Mouse (Mus musculus): ENCODE measurements around the gene Atp8b3. TPM values are rescaled to one million over a fixed set of nuclear protein-coding genes. Genes with fewer than 3 reads are reported as not detected.

Gene Atp8b3
- polyA plus RNA-seq, 1 experiment from 2014 or later = 1.5 TPM

GRCm38 (mm10) chr10:80490051-80490450 lies 48.9 kb downstream of the Atp8b3 start:
- Histone ChIP-seq H3K4me1 (peaks cover 18% of the 10 kb centered on the region), H3K4me3 (replicated peaks) (no peak overlapping the region), H3K4me2 (no peak overlapping the region), H3K27me3 (replicated peaks) (peaks cover 90% of the 10 kb centered on the region), H3K27ac (replicated peaks) (no peak overlapping the region), H3K36me3 (no peaks in the 10 kb centered on the region), H3K9me3 (replicated peaks) (no peaks in the 10 kb centered on the region), H3K9ac (replicated peaks) (no peak overlapping the region)
- WGBS = 1% methylated on average over 22 of the region's 22 CpGs
- ATAC-seq (ENCODE audit: low FRiP score) = no peak

GRCm38 (mm10) chr10:80486862-80487379 lies 52.0 kb downstream of the Atp8b3 start:
- H3K9me3 ChIP-seq (replicated peaks) = no peaks in the 10 kb centered on the region
- no peak overlapping the region for H3K27ac ChIP-seq (replicated peaks)
- H3K4me2 ChIP-seq = no peak overlapping the region
- peaks cover 13% of the 10 kb centered on the region for H3K4me1 ChIP-seq
- no peak overlapping the region for H3K9ac ChIP-seq (replicated peaks)
- no peak overlapping the region for H3K4me3 ChIP-seq (replicated peaks)
- H3K36me3 ChIP-seq = no peaks in the 10 kb centered on the region
- no peak for ATAC-seq (ENCODE audit: low FRiP score)
- peaks cover 85% of the 10 kb centered on the region for H3K27me3 ChIP-seq (replicated peaks)
- 78% methylated on average over 7 of the region's 7 CpGs for WGBS

- peaks cover 57% of the 10 kb centered on the region for H3K27me3 ChIP-seq (replicated peaks)
- H3K4me3 ChIP-seq (replicated peaks) = no peak overlapping the region
- no peak overlapping the region for H3K9ac ChIP-seq (replicated peaks)
- no peak for ATAC-seq (ENCODE audit: low FRiP score)
- no peaks in the 10 kb centered on the region for H3K9me3 ChIP-seq (replicated peaks)
- no peak overlapping the region for H3K27ac ChIP-seq (replicated peaks)
- peaks cover 10% of the 10 kb centered on the region for H3K4me1 ChIP-seq
- H3K36me3 ChIP-seq = no peaks in the 10 kb centered on the region
- 18% methylated on average over 5 of the region's 5 CpGs for WGBS
- no peak overlapping the region for H3K4me2 ChIP-seq
Measured at GRCm38 (mm10) chr10:80481002-80481401, 57.9 kb downstream of the Atp8b3 start.

- no peak overlapping the region for H3K9ac ChIP-seq (replicated peaks)
- H3K4me1 ChIP-seq = peaks cover 19% of the 10 kb centered on the region
- H3K36me3 ChIP-seq = no peaks in the 10 kb centered on the region
- H3K4me2 ChIP-seq = no peak overlapping the region
- 83% methylated on average over 5 of the region's 5 CpGs for WGBS
- no peaks in the 10 kb centered on the region for H3K9me3 ChIP-seq (replicated peaks)
- peaks cover 38% of the 10 kb centered on the region for H3K27me3 ChIP-seq (replicated peaks)
- no peak overlapping the region for H3K27ac ChIP-seq (replicated peaks)
- ATAC-seq (ENCODE audit: low FRiP score) = no peak
- H3K4me3 ChIP-seq (replicated peaks) = no peak overlapping the region
Measured at GRCm38 (mm10) chr10:80478531-80478930, 60.4 kb downstream of the Atp8b3 start.

- H3K9me3 ChIP-seq (replicated peaks) = no peaks in the 10 kb centered on the region
- WGBS = 1% methylated on average over 57 of the region's 58 CpGs
- ATAC-seq (ENCODE audit: low FRiP score) = peak; percentile 94
- H3K9ac ChIP-seq (replicated peaks) = peak overlapping the region; percentile 60
- peaks cover 16% of the 10 kb centered on the region for H3K4me1 ChIP-seq
- peaks cover 37% of the 10 kb centered on the region for H3K27me3 ChIP-seq (replicated peaks)
- H3K4me2 ChIP-seq = peak overlapping the region; percentile 82
- H3K36me3 ChIP-seq = no peaks in the 10 kb centered on the region
- peak overlapping the region; percentile 63 for H3K4me3 ChIP-seq (replicated peaks)
- peak overlapping the region; percentile 84 for H3K27ac ChIP-seq (replicated peaks)
Measured at GRCm38 (mm10) chr10:80475290-80475959, 63.5 kb downstream of the Atp8b3 start.

Other genes with a start within 250 kb of the Atp8b3 start
- 544 and 638 TPM in 2 replicates for gene Rps15, start 246.7 kb downstream of the Atp8b3 start, polyA plus RNA-seq (2015; fragmentation: Nextera tagmentation; extraction: Ambion mirVana)
- gene Apc2, start 243.1 kb downstream of the Atp8b3 start, polyA plus RNA-seq (2015; fragmentation: Nextera tagmentation; extraction: Ambion mirVana) = 122 and 144 TPM in 2 replicates
- 26.9 and 36.6 TPM in 2 replicates for gene 2310011J03Rik, start 218.6 kb downstream of the Atp8b3 start, polyA plus RNA-seq (2015; fragmentation: Nextera tagmentation; extraction: Ambion mirVana)
- gene Pcsk4, start 209.6 kb downstream of the Atp8b3 start, polyA plus RNA-seq (2015; fragmentation: Nextera tagmentation; extraction: Ambion mirVana) = 5.6 and 8.2 TPM in 2 replicates
- 4.3 and 7.3 TPM in 2 replicates for gene Reep6, start 209.2 kb downstream of the Atp8b3 start, polyA plus RNA-seq (2015; fragmentation: Nextera tagmentation; extraction: Ambion mirVana)
- 1.6 and 3.6 TPM in 2 replicates for gene Adamtsl5, start 190.7 kb downstream of the Atp8b3 start, polyA plus RNA-seq (2015; fragmentation: Nextera tagmentation; extraction: Ambion mirVana)
- gene Plk5, start 182.7 kb downstream of the Atp8b3 start, polyA plus RNA-seq (2015; fragmentation: Nextera tagmentation; extraction: Ambion mirVana) = 3.9 and 6.1 TPM in 2 replicates
- 9.1 and 14.0 TPM in 2 replicates for gene Mex3d, start 151.5 kb downstream of the Atp8b3 start, polyA plus RNA-seq (2015; fragmentation: Nextera tagmentation; extraction: Ambion mirVana)
- gene Mbd3, start 139.6 kb downstream of the Atp8b3 start, polyA plus RNA-seq (2015; fragmentation: Nextera tagmentation; extraction: Ambion mirVana) = 195 and 209 TPM in 2 replicates
- gene Uqcr11, start 132.3 kb downstream of the Atp8b3 start, polyA plus RNA-seq (2015; fragmentation: Nextera tagmentation; extraction: Ambion mirVana) = 731 and 790 TPM in 2 replicates
- 33.4 and 51.7 TPM in 2 replicates for gene Tcf3, start 105.5 kb downstream of the Atp8b3 start, polyA plus RNA-seq (2015; fragmentation: Nextera tagmentation; extraction: Ambion mirVana)
- 0.63 and 1.0 TPM in 2 replicates for gene Onecut3, start 44.3 kb downstream of the Atp8b3 start, polyA plus RNA-seq (2015; fragmentation: Nextera tagmentation; extraction: Ambion mirVana)
- 29.5 TPM in 2 replicates for gene Rexo1, start 22.4 kb upstream of the Atp8b3 start, polyA plus RNA-seq (2015; fragmentation: Nextera tagmentation; extraction: Ambion mirVana)
- gene Klf16, start 38.2 kb upstream of the Atp8b3 start, polyA plus RNA-seq (2015; fragmentation: Nextera tagmentation; extraction: Ambion mirVana) = 6.5 TPM in 2 replicates
- 148 and 152 TPM in 2 replicates for gene Abhd17a, start 51.2 kb upstream of the Atp8b3 start, polyA plus RNA-seq (2015; fragmentation: Nextera tagmentation; extraction: Ambion mirVana)
- gene Scamp4, start 63.7 kb upstream of the Atp8b3 start, polyA plus RNA-seq (2015; fragmentation: Nextera tagmentation; extraction: Ambion mirVana) = 68.2 and 79.8 TPM in 2 replicates
- gene Adat3, start 63.8 kb upstream of the Atp8b3 start, polyA plus RNA-seq (2015; fragmentation: Nextera tagmentation; extraction: Ambion mirVana) = 5.0 and 7.0 TPM in 2 replicates
- gene Gm49322, start 66.9 kb upstream of the Atp8b3 start, polyA plus RNA-seq (2015; fragmentation: Nextera tagmentation; extraction: Ambion mirVana) = 3.0 and 3.2 TPM in 2 replicates
- 106 and 118 TPM in 2 replicates for gene Csnk1g2, start 83.7 kb upstream of the Atp8b3 start, polyA plus RNA-seq (2015; fragmentation: Nextera tagmentation; extraction: Ambion mirVana)
- 91.9 and 92.1 TPM in 2 replicates for gene Btbd2, start 117.9 kb upstream of the Atp8b3 start, polyA plus RNA-seq (2015; fragmentation: Nextera tagmentation; extraction: Ambion mirVana)
- gene Mknk2, start 139.0 kb upstream of the Atp8b3 start, polyA plus RNA-seq (2015; fragmentation: Nextera tagmentation; extraction: Ambion mirVana) = 56.2 and 70.3 TPM in 2 replicates
- 53.0 and 58.8 TPM in 2 replicates for gene Mob3a, start 162.9 kb upstream of the Atp8b3 start, polyA plus RNA-seq (2015; fragmentation: Nextera tagmentation; extraction: Ambion mirVana)
- 43.3 and 46.8 TPM in 2 replicates for gene Izumo4, start 163.1 kb upstream of the Atp8b3 start, polyA plus RNA-seq (2015; fragmentation: Nextera tagmentation; extraction: Ambion mirVana)
- gene Ap3d1, start 203.1 kb upstream of the Atp8b3 start, polyA plus RNA-seq (2015; fragmentation: Nextera tagmentation; extraction: Ambion mirVana) = 108 and 115 TPM in 2 replicates
- 19.3 and 20.3 TPM in 2 replicates for gene Dot1l, start 216.1 kb upstream of the Atp8b3 start, polyA plus RNA-seq (2015; fragmentation: Nextera tagmentation; extraction: Ambion mirVana)